Mouse (Mus musculus) stomach, postnatal 0 days (tissue): ENCODE results near the gene Sftpd.

Experiments used
- CTCF ChIP-seq: IDR thresholded peaks from 2 replicates; pipeline ENCODE4 v1.5.1; 2016; ENCODE audit warnings: antibody characterized with exemption, low read depth, mild to moderate bottlenecking, moderate library complexity
- EP300 ChIP-seq: optimal IDR thresholded peaks from 2 replicates; pipeline ENCODE3; 2016; ENCODE audit warnings: antibody characterized with exemption

- TF ChIP-seq EP300: no peak
- TF ChIP-seq CTCF: no peak
Observed at GRCm38 (mm10) chr14:41198037-41198730, 13.2 kb upstream of the Sftpd start.
